In genomic region chr4:133884127-133884753, GRCm38 (mm10) we compare ENCODE assay signal across 26 mouse cellular contexts. TPM values are rescaled to one million over a fixed set of nuclear protein-coding genes. Genes with fewer than 3 reads are reported as not detected.
DNase-seq lines count a peak whose midpoint lies in the region; TF ChIP-seq lines count a peak whose summit lies in the region.
"Had no signal": no experiment of that assay in that cellular context is flagged by ENCODE, and none has a peak within 500 bp of the region (broad histone marks: within the 10 kb centered on the region; RNA-seq: fewer than 3 reads in every experiment).

No protein-coding gene starts in this region.

- H3K4me1 ChIP-seq in small intestine, adult 2 months (ENCODE audit: control insufficient read depth, insufficient read depth, insufficient read length, low read length) = peaks cover 41% of the 10 kb centered on the region

- TF ChIP-seq POLR2A in small intestine, adult 2 months (IDR thresholded peaks at IDR 0.05; ENCODE audit: low read depth, low read length) = no peak

- intact Hi-C loops in left cerebral cortex, postnatal 25 days (cut with DNase I) = no loop called here

- H3K27ac ChIP-seq in small intestine, adult 2 months (ENCODE audit: insufficient read depth, low read depth, low read length) = peak overlapping the region; percentile 98
- H3K27ac ChIP-seq: forebrain, embryonic 13.5 days; hindbrain, embryonic 13.5 days; kidney, postnatal 0 days; limb, embryonic 15.5 days; neural tube, embryonic 15.5 days had no signal

- no peaks in the 10 kb centered on the region for H3K27me3 ChIP-seq in small intestine, adult 2 months (ENCODE audit: control insufficient read depth, insufficient read depth, low read length)
- H3K27me3 ChIP-seq: limb, embryonic 15.5 days; neural tube, embryonic 15.5 days had no signal

- WGBS in small intestine, adult 2 months = 75% methylated on average over 8 of the region's 8 CpGs

- H3K4me3 ChIP-seq in small intestine, adult 2 months (ENCODE audit: low read depth, low read length) = no peak overlapping the region
- H3K4me3 ChIP-seq: forebrain, embryonic 13.5 days; hindbrain, embryonic 13.5 days; limb, embryonic 10.5 days; limb, embryonic 15.5 days; neural tube, embryonic 15.5 days had no signal

- peaks cover 14% of the 10 kb centered on the region for H3K36me3 ChIP-seq in small intestine, adult 2 months (ENCODE audit: control insufficient read depth, insufficient read depth, low read length)

- no peak for TF ChIP-seq CTCF in small intestine, adult 2 months (IDR thresholded peaks at IDR 0.05; ENCODE audit: extremely low read depth, insufficient read length, insufficient replicate concordance, low read depth, low read length)

- DNase-seq in cerebellum, adult 9-10 months = peak; percentile 76
- no peak for DNase-seq in cerebellum, postnatal 36 days
- DNase-seq in 3134 (ENCODE audit: extremely low read depth, insufficient read length, low spot score) = peak; percentile 26
- peak; percentile 21 for DNase-seq in induced T-regulatory cell, adult 2 months (ENCODE audit: low read depth)
- no peak for DNase-seq in frontal cortex, postnatal 14 days (ENCODE audit: low spot score in 2 of 2)
- no peak for DNase-seq in left cerebral cortex, postnatal 25 days (ENCODE audit: low spot score in 2 of 2)
- DNase-seq: B cell, adult 2 months; gastrocnemius, postnatal 25 days; heart, adult 18-20 months; heart, postnatal 36 days; kidney, adult 2 months; lung, embryonic 14.5 days; lung, postnatal 14 days; midbrain, embryonic 14.5 days; retina, postnatal 1 day; right cerebral cortex, postnatal 25 days; spleen, adult 18-20 months; thymus, adult 18-20 months; thymus, postnatal 25 days had no signal

RNA-seq across cellular contexts. Expression of gene Rps6ka1, which starts 3.4 kb away (rescaled TPM):
- 91.5 and 220 TPM in 2 replicates for polyA plus RNA-seq in small intestine, adult 2 months (2012; rRNA removed)
- total RNA-seq in left cerebral cortex, postnatal 25 days (2021) = 10 to 100 TPM; 13.1 to 14.1 TPM

Comparison
In these comparisons a context has a peak if more than half of its experiments do, and no peak if none do; other contexts are left out.
1. DNase-seq: peak in cerebellum, adult 9-10 months (single experiment), 3134 (single experiment) and induced T-regulatory cell, adult 2 months (single experiment); none in cerebellum, postnatal 36 days (0 of 2), frontal cortex, postnatal 14 days (0 of 2) and left cerebral cortex, postnatal 25 days (0 of 2).